Mouse (Mus musculus) hindbrain, embryonic 16.5 days (tissue): ENCODE measurements around the gene Nprl2. TPM values are rescaled to one million over a fixed set of nuclear protein-coding genes. Genes with fewer than 3 reads are reported as not detected.
"Not testable (repeated sequence)": the region's sequence is repeated elsewhere in the genome, so short reads cannot be mapped to it uniquely, and the experiment has no call there.

Experiments
- ATAC-seq: fragments of 200-750 bp; cut with Nextera tagmentation; 2 replicates; pipeline ENCODE4 v1.8.0; 2017; ENCODE audit warnings: moderate TSS enrichment, moderate library complexity
- H3K27ac ChIP-seq: fragments of 300-500 bp; sonication (generic); 2 replicates; pipeline ENCODE4 v1.5.1; 2014; ENCODE audit warnings: low read depth, mild to moderate bottlenecking, control low read depth, low read length, moderate library complexity
- H3K27me3 ChIP-seq: fragments of 300-500 bp; sonication (generic); replicated peaks from 2 replicates; pipeline ENCODE4 v1.6.1; 2014; ENCODE audit warnings: low read length; ENCODE audit not compliant: control insufficient read depth, insufficient read depth
- H3K36me3 ChIP-seq: fragments of 300-500 bp; sonication (generic); 2 replicates; pipeline ENCODE4 v1.6.1; 2014; ENCODE audit warnings: mild to moderate bottlenecking, low read length, moderate library complexity, mixed read lengths; ENCODE audit not compliant: control insufficient read depth, insufficient read depth
- H3K4me1 ChIP-seq: fragments of 300-500 bp; sonication (generic); 2 replicates; pipeline ENCODE4 v1.6.1; 2014; ENCODE audit warnings: low read depth, low read length; ENCODE audit not compliant: control insufficient read depth, insufficient read depth
- H3K4me2 ChIP-seq: fragments of 300-500 bp; sonication (generic); 2 replicates; pipeline ENCODE4 v1.6.1; 2014; ENCODE audit warnings: mild to moderate bottlenecking, low read length, control low read depth, moderate library complexity
- H3K4me3 ChIP-seq: fragments of 300-500 bp; sonication (generic); 2 replicates; pipeline ENCODE4 v1.5.1; 2014; ENCODE audit warnings: mild to moderate bottlenecking, low read length, control low read depth, moderate library complexity
- H3K9ac ChIP-seq: fragments of 300-500 bp; sonication (generic); 2 replicates; pipeline ENCODE4 v1.6.1; 2014; ENCODE audit warnings: low read depth, mild to moderate bottlenecking, control low read depth, low read length, moderate library complexity
- H3K9me3 ChIP-seq: fragments of 300-500 bp; sonication (generic); 2 replicates; pipeline ENCODE4 v1.6.1; 2014; ENCODE audit warnings: mild to moderate bottlenecking, low read length, moderate library complexity; ENCODE audit not compliant: control insufficient read depth
- WGBS: fragments of 180-500 bp; shearing (Covaris S2); extraction: QIAGEN DNeasy Blood & Tissue Kit; methylation state at CpG from one replicate; pipeline ENCODE4 v1.1.7; 2014; 5-methylcytosine and 5-hydroxymethylcytosine counted together
- polyA plus RNA-seq: library from polyadenylated mRNA; unstranded; fragments of >200 nt; fragmentation: Nextera tagmentation; extraction: Ambion mirVana; gene quantifications from 2 replicates; pipeline ENCODE4 v1.2.1, GENCODE M21; 2015

Nprl2 gene
- polyA plus RNA-seq, 1 experiment from 2014 or later = 78.6 TPM

DNA sequence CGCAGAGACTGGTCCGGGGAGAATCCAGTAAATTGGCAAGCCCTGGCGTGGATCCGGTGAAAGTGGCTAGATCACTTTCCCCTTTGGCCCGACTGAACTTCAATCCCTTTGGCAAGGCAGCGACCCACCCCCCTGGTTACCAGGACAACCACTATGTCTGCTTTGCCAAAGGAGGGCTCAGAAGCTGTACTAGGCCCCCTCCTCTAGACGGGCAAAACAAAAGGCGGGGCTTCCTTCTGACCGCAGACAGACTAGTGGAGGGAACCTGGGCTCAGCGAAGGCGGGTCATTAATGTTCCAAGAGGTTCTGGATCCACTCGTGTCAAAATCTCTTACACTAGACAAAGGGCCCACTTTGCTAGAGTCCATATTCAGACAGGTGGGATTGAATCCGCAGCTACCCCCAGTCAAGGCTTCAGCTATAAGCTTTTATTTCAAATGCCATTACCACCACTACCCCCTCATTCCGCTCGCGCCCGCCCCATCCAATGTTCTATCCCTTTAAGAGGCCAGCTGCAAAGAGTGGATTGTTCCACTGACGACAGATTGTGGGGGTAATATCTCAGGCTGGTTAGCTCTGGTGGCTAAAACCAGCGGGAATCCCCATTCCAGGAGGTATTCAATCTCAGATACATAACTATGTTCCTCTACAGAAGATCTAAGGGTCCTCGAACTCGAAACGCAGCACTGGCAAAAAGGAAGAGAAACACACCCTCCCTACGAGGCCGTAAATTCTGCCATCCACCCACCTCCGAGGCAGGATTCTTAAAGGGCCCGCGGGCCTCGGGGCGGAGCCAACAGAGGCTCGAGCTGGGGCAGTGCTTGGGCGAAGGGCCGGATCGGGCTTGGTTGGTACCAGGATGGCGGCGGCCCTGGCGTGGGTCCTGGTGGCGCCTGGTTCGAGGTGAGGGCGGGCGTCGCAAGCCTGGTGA, 26.6 kb downstream of the Nprl2 start:
- Histone ChIP-seq H3K27me3 (no peaks in the 10 kb centered on the region), H3K27ac (peak overlapping the region; percentile 85), H3K9ac (peak overlapping the region; percentile 73), H3K4me2 (peak overlapping the region; percentile 73), H3K4me1 (peaks cover 40% of the 10 kb centered on the region), H3K36me3 (peaks cover 20% of the 10 kb centered on the region), H3K4me3 (peak overlapping the region; percentile 58), H3K9me3 (no peaks in the 10 kb centered on the region)
- peak; percentile 87 for ATAC-seq
- WGBS = under 1% methylated on average over 41 of the region's 41 CpGs

DNA sequence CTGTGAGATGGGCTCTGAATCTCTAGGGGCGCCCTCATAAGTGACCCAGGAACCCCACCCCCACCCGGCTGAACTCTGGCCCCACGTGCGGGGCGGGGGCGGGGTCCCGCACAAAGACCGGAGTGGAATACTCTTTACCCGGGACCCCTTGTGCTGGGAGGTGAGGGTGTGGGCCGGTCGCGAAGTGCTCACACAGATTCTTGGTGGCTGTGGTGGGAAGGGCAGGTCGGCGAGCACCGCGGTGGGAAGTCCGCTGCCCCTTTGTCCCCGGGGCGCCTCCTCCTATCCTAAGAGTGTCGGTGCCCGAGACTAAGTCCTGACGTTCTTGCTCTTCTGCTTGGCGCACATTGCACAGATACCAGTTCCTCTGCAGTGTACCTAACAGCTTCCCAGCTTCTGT, 27.2 kb downstream of the Nprl2 start:
- peaks cover 33% of the 10 kb centered on the region for H3K4me1 ChIP-seq
- H3K4me2 ChIP-seq = peak overlapping the region; percentile 73
- H3K27ac ChIP-seq = peak overlapping the region; percentile 85
- WGBS = 0% methylated on average over 23 of the region's 23 CpGs
- peaks cover 20% of the 10 kb centered on the region for H3K36me3 ChIP-seq
- ATAC-seq = peak; percentile 22; the same call in 1 of the 2 replicates
- no peaks in the 10 kb centered on the region for H3K27me3 ChIP-seq
- H3K9me3 ChIP-seq = no peaks in the 10 kb centered on the region
- H3K4me3 ChIP-seq = peak overlapping the region; percentile 58
- peak overlapping the region; percentile 73 for H3K9ac ChIP-seq

DNA sequence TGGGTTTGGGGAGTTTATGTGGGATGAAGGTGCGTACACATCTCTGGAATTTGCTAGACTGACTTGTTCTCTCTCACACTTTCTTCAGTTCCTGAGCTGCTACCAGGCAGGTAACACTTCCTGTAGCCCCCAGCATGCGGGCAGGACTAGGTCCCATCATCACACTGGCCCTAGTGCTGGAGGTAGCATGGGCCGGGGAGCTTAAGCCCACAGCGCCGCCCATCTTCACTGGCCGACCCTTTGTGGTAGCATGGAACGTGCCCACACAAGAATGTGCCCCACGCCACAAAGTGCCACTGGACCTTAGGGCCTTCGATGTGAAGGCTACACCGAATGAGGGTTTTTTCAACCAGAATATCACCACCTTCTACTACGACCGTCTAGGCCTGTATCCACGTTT, 28.0 kb downstream of the Nprl2 start:
- no peak for ATAC-seq
- Histone ChIP-seq H3K9ac (peak overlapping the region; percentile 73), H3K9me3 (no peaks in the 10 kb centered on the region), H3K36me3 (peaks cover 20% of the 10 kb centered on the region), H3K27me3 (no peaks in the 10 kb centered on the region), H3K4me3 (peak overlapping the region; percentile 58), H3K4me2 (peak overlapping the region; percentile 73), H3K4me1 (peaks cover 33% of the 10 kb centered on the region), H3K27ac (peak overlapping the region; percentile 36; the same call in 1 of the 2 replicates)
- 44% methylated on average over 13 of the region's 13 CpGs for WGBS

DNA sequence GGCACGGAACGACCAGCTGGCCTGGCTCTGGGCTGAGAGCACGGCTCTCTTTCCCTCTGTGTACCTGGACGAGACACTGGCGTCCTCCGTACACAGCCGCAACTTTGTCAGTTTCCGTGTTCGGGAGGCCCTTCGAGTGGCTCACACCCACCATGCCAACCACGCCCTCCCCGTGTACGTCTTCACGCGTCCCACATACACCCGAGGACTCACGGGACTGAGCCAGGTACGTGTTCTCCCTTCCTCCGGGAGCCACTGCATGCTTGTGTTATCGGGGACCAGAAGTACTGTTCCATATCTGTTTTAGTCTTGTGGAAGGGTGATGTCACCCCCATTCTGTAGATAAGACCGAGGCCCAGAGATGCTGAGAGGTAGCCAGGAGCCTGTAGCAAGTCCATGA, 28.8 kb downstream of the Nprl2 start:
- Histone ChIP-seq H3K4me1 (peaks cover 33% of the 10 kb centered on the region), H3K36me3 (peaks cover 20% of the 10 kb centered on the region), H3K27ac (no peak overlapping the region), H3K4me2 (peak overlapping the region; percentile 73), H3K9me3 (no peaks in the 10 kb centered on the region), H3K9ac (peak overlapping the region; percentile 73; the same call in 1 of the 2 replicates), H3K27me3 (no peaks in the 10 kb centered on the region), H3K4me3 (peak overlapping the region; percentile 58)
- 94% methylated on average over 21 of the region's 21 CpGs for WGBS
- no peak for ATAC-seq

DNA sequence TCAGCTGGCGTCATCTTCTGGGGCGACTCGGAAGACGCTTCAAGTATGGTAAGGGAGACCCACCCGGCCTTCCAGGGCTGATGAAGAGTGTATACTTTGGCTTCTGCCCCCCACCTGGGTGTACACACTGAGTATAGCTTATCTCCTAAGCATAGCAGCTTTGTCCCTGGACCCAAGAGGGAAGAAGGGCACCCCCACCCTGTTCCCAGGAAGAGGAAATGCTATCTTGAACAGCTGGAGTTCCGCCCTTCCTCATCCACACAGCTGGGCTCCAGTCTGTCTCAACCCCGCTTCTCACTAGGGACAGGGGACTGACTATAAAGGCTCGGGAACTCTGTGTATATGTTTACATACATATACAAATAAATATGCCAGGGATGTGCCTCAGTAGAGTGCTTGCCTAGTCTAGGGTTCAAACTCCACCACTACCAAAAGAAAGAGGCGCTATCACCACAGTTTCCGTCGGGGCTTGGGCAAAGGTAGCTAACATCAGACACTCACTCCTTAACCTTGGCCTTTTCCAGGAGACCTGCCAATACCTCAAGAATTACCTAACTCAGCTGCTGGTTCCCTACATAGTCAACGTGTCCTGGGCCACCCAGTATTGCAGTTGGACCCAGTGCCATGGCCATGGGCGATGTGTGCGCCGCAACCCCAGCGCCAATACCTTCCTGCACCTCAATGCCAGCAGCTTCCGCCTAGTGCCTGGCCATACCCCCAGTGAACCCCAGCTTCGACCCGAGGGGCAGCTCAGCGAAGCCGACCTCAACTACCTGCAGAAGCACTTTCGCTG, 29.7 kb downstream of the Nprl2 start:
- H3K27me3 ChIP-seq = no peaks in the 10 kb centered on the region
- H3K9me3 ChIP-seq = no peaks in the 10 kb centered on the region
- no peak overlapping the region for H3K27ac ChIP-seq
- peaks cover 33% of the 10 kb centered on the region for H3K4me1 ChIP-seq
- H3K4me2 ChIP-seq = no peak overlapping the region; the same call in 1 of the 2 replicates
- peaks cover 20% of the 10 kb centered on the region for H3K36me3 ChIP-seq
- no peak overlapping the region; the same call in 1 of the 2 replicates for H3K4me3 ChIP-seq
- WGBS = 93% methylated on average over 22 of the region's 22 CpGs
- no peak for ATAC-seq
- H3K9ac ChIP-seq = no peak overlapping the region

DNA sequence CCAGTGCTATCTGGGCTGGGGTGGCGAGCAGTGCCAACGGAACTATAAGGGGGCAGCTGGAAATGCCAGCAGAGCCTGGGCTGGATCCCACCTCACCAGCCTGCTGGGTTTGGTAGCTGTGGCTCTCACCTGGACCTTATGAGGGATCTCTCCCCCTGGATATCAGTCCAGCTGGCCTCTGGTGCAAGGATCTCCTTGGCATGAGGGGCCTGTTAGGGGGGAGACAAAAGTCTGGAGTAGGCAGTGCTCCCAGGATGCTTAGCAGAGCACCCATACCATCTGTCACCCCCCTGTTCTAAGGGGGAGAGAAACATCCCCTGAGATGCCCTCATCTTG, 30.3 kb downstream of the Nprl2 start:
- H3K4me3 ChIP-seq = no peak overlapping the region
- no peak overlapping the region for H3K9ac ChIP-seq
- ATAC-seq = no peak
- H3K27me3 ChIP-seq = no peaks in the 10 kb centered on the region
- peaks cover 17% of the 10 kb centered on the region for H3K36me3 ChIP-seq
- no peak overlapping the region for H3K27ac ChIP-seq
- H3K4me2 ChIP-seq = no peak overlapping the region
- H3K9me3 ChIP-seq = no peaks in the 10 kb centered on the region
- H3K4me1 ChIP-seq = peaks cover 32% of the 10 kb centered on the region
- 91% methylated on average over 2 of the region's 2 CpGs for WGBS

DNA sequence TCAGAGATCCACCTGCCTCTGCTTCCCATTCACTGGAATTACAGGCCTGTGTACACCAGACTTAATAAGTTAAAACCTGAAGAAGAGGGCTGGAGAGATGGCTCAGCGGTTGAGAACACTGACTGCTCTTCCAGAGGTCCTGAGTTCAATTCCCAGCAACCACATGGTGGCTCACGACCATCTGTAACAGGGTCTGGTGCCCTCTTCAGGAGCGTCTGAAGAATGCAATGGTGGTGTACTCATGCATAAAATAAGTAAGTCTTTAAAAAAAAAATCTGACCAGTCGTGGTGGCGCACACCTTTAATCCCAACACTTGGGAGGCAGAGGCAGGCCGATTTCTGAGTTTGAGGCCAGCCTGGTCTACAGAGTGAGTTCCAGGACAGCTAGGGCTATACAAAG, 31.7 kb downstream of the Nprl2 start:
- not testable (repeated sequence) for H3K27me3 ChIP-seq, ATAC-seq, H3K27ac ChIP-seq, H3K4me3 ChIP-seq, H3K9ac ChIP-seq, H3K9me3 ChIP-seq, H3K4me2 ChIP-seq
- WGBS = 79% methylated on average over 6 of the region's 6 CpGs
- Histone ChIP-seq H3K4me1 (peaks cover 26% of the 10 kb centered on the region), H3K36me3 (peaks cover 17% of the 10 kb centered on the region)

DNA sequence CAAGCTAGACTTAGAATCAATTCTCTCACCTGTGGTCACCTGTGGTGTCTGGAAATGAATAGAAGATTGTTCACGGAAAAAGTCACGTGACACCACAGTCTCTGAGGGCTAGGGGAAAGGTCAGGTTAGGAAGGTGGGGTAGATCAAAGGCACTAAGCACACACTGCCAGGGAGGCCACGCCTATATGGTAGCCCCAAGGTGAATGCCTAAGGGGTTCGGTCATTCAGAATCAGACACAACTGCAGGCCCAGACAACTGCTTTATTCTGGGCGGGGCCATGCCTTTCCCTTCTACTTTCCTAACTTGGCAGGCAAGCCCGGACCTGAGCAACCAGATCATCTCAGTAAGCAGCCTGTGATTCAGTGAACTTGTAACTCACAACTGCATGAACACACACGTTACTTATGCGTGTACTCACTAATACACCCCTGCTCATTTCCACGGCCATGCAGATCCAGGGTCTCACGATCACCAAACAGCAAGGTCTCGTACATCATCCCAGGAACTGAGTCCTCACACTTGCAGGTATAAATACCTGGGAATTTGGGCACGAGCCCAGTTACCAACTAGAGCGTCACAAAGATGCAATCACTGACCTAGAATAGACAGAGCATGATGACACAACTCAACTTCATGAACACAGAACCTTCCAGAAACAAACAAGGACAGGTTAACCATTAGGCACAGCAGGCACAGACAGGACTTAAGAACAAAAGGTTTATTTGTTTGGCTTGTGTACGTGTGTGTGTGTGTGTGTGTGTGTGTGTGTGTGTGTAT, 33.7 kb downstream of the Nprl2 start:
- Histone ChIP-seq H3K9ac (no peak overlapping the region), H3K4me1 (peaks cover 29% of the 10 kb centered on the region), H3K27me3 (no peaks in the 10 kb centered on the region), H3K4me3 (no peak overlapping the region), H3K9me3 (no peaks in the 10 kb centered on the region), H3K27ac (no peak overlapping the region), H3K4me2 (no peak overlapping the region; the same call in 1 of the 2 replicates), H3K36me3 (peaks cover 17% of the 10 kb centered on the region)
- 87% methylated on average over 14 of the region's 14 CpGs for WGBS
- no peak for ATAC-seq
